Mouse (Mus musculus) liver, embryonic 14 days (tissue): ENCODE measurements around the gene Zp2. TPM values are rescaled to one million over a fixed set of nuclear protein-coding genes. Genes with fewer than 3 reads are reported as not detected.

Experiments
- polyA plus RNA-seq: library from polyadenylated mRNA; depleted of rRNA; stranded (reverse); fragments of >200 nt; gene quantifications from 2 replicates; pipeline ENCODE4 v1.2.3, GENCODE M21; 2012; rRNA removed

Zp2 gene
- 0.03 TPM in 1 of 2 replicates, not detected in the other for polyA plus RNA-seq

GRCm38 (mm10) chr7:120145191-120145590, at the start of gene Zp2:
TSS of gene Zp2 (minus strand) at chr7:120145291.

GRCm38 (mm10) chr7:120173603-120174244, 28.6 kb upstream of the Zp2 start, which contains the start of gene Anks4b:
TSS of gene Anks4b (plus strand) at chr7:120173858.

GRCm38 (mm10) chr7:120102164-120102972, 42.7 kb downstream of the Zp2 start, which contains the start of gene Tmem159:
TSS of gene Tmem159 (plus strand) at chr7:120102353.

GRCm38 (mm10) chr7:120095180-120095579, 49.9 kb downstream of the Zp2 start, which contains the start of gene Dnah3:
TSS of gene Dnah3 (minus strand) at chr7:120095280.

Other genes starting within 250 kb of the Zp2 start
- gene Lyrm1, start 249.4 kb downstream of the Zp2 start, polyA plus RNA-seq = 1.5 and 1.7 TPM in 2 replicates
- 0.83 and 0.99 TPM in 2 replicates for gene Dcun1d3, start 249.0 kb downstream of the Zp2 start, polyA plus RNA-seq
- gene Dnah3, start 50.0 kb downstream of the Zp2 start, polyA plus RNA-seq = not detected in 2 replicates
- 0.85 and 0.86 TPM in 2 replicates for gene Tmem159, start 42.9 kb downstream of the Zp2 start, polyA plus RNA-seq
- gene Anks4b, start 28.6 kb upstream of the Zp2 start, polyA plus RNA-seq = 3.8 and 3.9 TPM in 2 replicates
- 0.05 and 0.28 TPM in 2 replicates for gene Crym, start 56.8 kb upstream of the Zp2 start, polyA plus RNA-seq
- gene Abca14, start 58.7 kb upstream of the Zp2 start, polyA plus RNA-seq = 0.02 and 0.10 TPM in 2 replicates
- not detected in 2 replicates for gene Abca15, start 183.4 kb upstream of the Zp2 start, polyA plus RNA-seq